Mouse (Mus musculus) heart, embryonic 14.5 days (tissue): ENCODE measurements around the gene Pacsin1. TPM values are rescaled to one million over a fixed set of nuclear protein-coding genes. Genes with fewer than 3 reads are reported as not detected.

ENCODE experiments used
- ATAC-seq: fragments of 200-750 bp; cut with Nextera tagmentation; 2 replicates; pipeline ENCODE4 v1.8.0; 2017; ENCODE audit warnings: low read depth, moderate TSS enrichment; ENCODE audit not compliant: insufficient number of reproducible peaks, insufficient read depth, low FRiP score
- H3K27ac ChIP-seq, 2 experiments: fragments of 200-500 bp in 1 of 2; fragments of 300-500 bp in 1 of 2; sonication (generic) in 1 of 2; replicated peaks in 1 of 2; 2 replicates each; pipeline ENCODE4 v1.5.1; 2012 to 2014; ENCODE audit warnings: low read depth in 2 of 2, low read length in 2 of 2, control low read depth in 1 of 2, mild to moderate bottlenecking in 1 of 2, mixed read lengths in 1 of 2; ENCODE audit not compliant: control insufficient read depth in 1 of 2, insufficient read depth in 1 of 2
- H3K27me3 ChIP-seq: fragments of 300-500 bp; sonication (generic); 2 replicates; pipeline ENCODE4 v1.6.1; 2014; ENCODE audit warnings: mild to moderate bottlenecking, low read length, control low read depth; ENCODE audit not compliant: control insufficient read depth, insufficient read depth
- H3K36me3 ChIP-seq: fragments of 300-500 bp; sonication (generic); 2 replicates; pipeline ENCODE4 v1.6.1; 2014; ENCODE audit warnings: mild to moderate bottlenecking, control low read depth, low read length, mixed read lengths; ENCODE audit not compliant: control insufficient read depth, insufficient read depth
- H3K4me1 ChIP-seq, 2 experiments: fragments of 200-500 bp in 1 of 2; fragments of 300-500 bp in 1 of 2; sonication (generic) in 1 of 2; 2 replicates each; pipeline ENCODE4 v1.6.1; 2012 to 2014; ENCODE audit warnings: low read length in 2 of 2, control low read depth in 1 of 2, mixed read lengths in 1 of 2; ENCODE audit not compliant: control insufficient read depth in 2 of 2, insufficient read depth in 2 of 2
- H3K4me2 ChIP-seq: fragments of 300-500 bp; sonication (generic); 2 replicates; pipeline ENCODE4 v1.6.1; 2014; ENCODE audit warnings: mild to moderate bottlenecking, low read length
- H3K4me3 ChIP-seq, 2 experiments: fragments of 200-500 bp in 1 of 2; fragments of 300-500 bp in 1 of 2; sonication (generic) in 1 of 2; 2 replicates each; pipeline ENCODE4 v1.5.1; 2012 to 2014; ENCODE audit warnings: low read length in 2 of 2, mild to moderate bottlenecking in 2 of 2, control low read depth in 1 of 2, low read depth in 1 of 2, moderate library complexity in 1 of 2; ENCODE audit not compliant: control insufficient read depth in 1 of 2, insufficient read depth in 1 of 2
- H3K9ac ChIP-seq: fragments of 300-500 bp; sonication (generic); 2 replicates; pipeline ENCODE4 v1.6.1; 2014; ENCODE audit warnings: mild to moderate bottlenecking, low read length
- H3K9me3 ChIP-seq: fragments of 300-500 bp; sonication (generic); 2 replicates; pipeline ENCODE4 v1.6.1; 2016; ENCODE audit warnings: low read length, control low read depth; ENCODE audit not compliant: control insufficient read depth
- WGBS: fragments of 180-500 bp; shearing (Covaris S2); extraction: QIAGEN DNeasy Blood & Tissue Kit; methylation state at CpG from one replicate; pipeline ENCODE4 v1.1.7; 2014; 5-methylcytosine and 5-hydroxymethylcytosine counted together
- polyA plus RNA-seq: library from polyadenylated mRNA; unstranded; fragments of >200 nt; fragmentation: Nextera tagmentation; extraction: Ambion mirVana; gene quantifications from 2 replicates; pipeline ENCODE4 v1.2.1, GENCODE M21; 2014

The Pacsin1 gene
- polyA plus RNA-seq, 1 experiment from 2014 or later = 0.43 TPM

DNA sequence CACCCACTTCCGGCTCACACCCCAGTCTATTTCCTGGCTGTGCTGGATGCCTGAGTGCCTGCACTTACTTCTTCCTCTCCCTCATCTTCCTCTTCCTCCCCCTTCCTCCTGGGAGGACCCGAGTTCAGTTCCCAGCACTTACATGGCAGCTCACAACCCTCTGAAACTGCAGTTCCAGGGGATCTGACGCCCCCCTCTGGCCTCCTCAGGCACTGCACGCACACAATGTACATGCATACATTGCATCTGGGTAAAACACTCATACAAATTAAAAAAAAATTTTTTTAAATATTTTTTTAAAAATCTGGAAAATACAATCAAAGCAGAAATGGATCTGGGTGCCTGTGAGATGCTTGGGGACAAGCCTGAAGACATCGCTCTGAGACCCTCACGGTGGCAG lies 16.4 kb downstream of the Pacsin1 start:
- H3K27me3 ChIP-seq = no peaks in the 10 kb centered on the region
- no peaks in the 10 kb centered on the region for H3K4me1 ChIP-seq
- no peak for ATAC-seq
- no peak overlapping the region for H3K4me3 ChIP-seq
- no peak overlapping the region for H3K4me2 ChIP-seq
- H3K9ac ChIP-seq = no peak overlapping the region
- H3K27ac ChIP-seq = no peak overlapping the region
- no peaks in the 10 kb centered on the region for H3K36me3 ChIP-seq
- no peaks in the 10 kb centered on the region for H3K9me3 ChIP-seq
- 76% methylated on average over 6 of the region's 6 CpGs for WGBS

- Histone ChIP-seq H3K36me3 (no peaks in the 10 kb centered on the region), H3K9me3 (no peaks in the 10 kb centered on the region), H3K27ac (no peak overlapping the region), H3K4me3 (no peak overlapping the region), H3K9ac (no peak overlapping the region), H3K4me2 (no peak overlapping the region), H3K27me3 (no peaks in the 10 kb centered on the region), H3K4me1 (no peaks in the 10 kb centered on the region)
- 80% methylated on average over 7 of the region's 7 CpGs for WGBS
- ATAC-seq = no peak
These were observed 18.6 kb downstream of the Pacsin1 start for GRCm38 (mm10) chr17:27673945-27674344.

DNA sequence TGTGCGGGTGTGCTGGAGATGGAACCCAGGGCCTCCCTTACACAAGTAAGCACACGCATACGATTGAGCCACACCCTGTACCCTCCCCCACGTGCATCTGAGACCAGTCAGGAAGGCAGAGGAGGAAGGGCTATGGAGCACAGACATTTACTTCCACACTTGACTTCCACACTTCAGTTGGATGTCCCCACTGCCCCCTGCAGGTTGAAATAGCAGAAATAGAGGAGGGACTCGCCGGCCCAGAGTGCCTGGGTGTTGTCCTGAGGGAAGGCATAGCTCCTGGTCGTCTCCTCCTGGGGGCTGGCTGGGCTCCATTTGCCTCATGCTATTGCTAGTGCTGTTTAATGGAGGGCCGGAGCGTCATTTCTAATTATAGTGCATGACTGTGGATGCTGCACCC lies 20.1 kb downstream of the Pacsin1 start:
- H3K9me3 ChIP-seq = no peaks in the 10 kb centered on the region
- no peaks in the 10 kb centered on the region for H3K36me3 ChIP-seq
- H3K4me3 ChIP-seq = no peak overlapping the region
- ATAC-seq = no peak
- H3K9ac ChIP-seq = no peak overlapping the region
- WGBS = 49% methylated on average over 9 of the region's 9 CpGs
- H3K4me1 ChIP-seq = no peaks in the 10 kb centered on the region; a peak in 1 of 4 replicates
- no peaks in the 10 kb centered on the region for H3K27me3 ChIP-seq
- no peak overlapping the region for H3K4me2 ChIP-seq
- H3K27ac ChIP-seq = no peak overlapping the region

GRCm38 (mm10) chr17:27676270-27676669 lies 21.0 kb downstream of the Pacsin1 start:
- Histone ChIP-seq H3K9me3 (no peaks in the 10 kb centered on the region), H3K4me2 (no peak overlapping the region), H3K27me3 (no peaks in the 10 kb centered on the region), H3K4me3 (no peak overlapping the region), H3K36me3 (no peaks in the 10 kb centered on the region), H3K27ac (no peak overlapping the region), H3K4me1 (no peaks in the 10 kb centered on the region; a peak in 1 of 4 replicates), H3K9ac (no peak overlapping the region)
- no peak for ATAC-seq
- WGBS = 38% methylated on average over 7 of the region's 7 CpGs

DNA sequence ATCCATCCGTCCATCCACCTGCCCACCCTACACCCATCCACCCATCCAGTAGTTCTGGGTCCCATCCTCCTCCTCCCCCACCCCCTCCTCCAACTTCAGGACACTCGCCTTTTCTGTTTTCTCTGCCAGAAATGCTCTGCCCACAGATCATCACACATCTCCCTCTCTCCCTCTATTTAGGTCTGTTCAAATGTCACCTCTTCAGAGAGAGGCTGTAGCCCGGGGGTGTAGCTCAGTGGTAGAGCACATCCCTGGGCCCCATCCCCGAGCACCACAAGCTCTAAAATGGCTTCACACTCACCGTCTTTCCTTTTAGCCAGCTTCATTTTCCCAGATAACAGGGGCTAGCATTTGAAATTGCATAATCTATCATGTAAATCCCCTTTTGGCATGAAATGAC lies 22.4 kb downstream of the Pacsin1 start:
- Histone ChIP-seq H3K27me3 (no peaks in the 10 kb centered on the region), H3K9ac (no peak overlapping the region), H3K27ac (no peak overlapping the region), H3K36me3 (no peaks in the 10 kb centered on the region), H3K9me3 (no peaks in the 10 kb centered on the region), H3K4me2 (no peak overlapping the region), H3K4me3 (no peak overlapping the region), H3K4me1 (no peaks in the 10 kb centered on the region; a peak in 1 of 4 replicates)
- no peak for ATAC-seq
- 77% methylated on average over 5 of the region's 5 CpGs for WGBS

GRCm38 (mm10) chr17:27678924-27679813 lies 23.9 kb downstream of the Pacsin1 start:
- H3K9ac ChIP-seq = no peak overlapping the region
- no peak overlapping the region for H3K4me3 ChIP-seq
- no peaks in the 10 kb centered on the region for H3K36me3 ChIP-seq
- H3K27ac ChIP-seq = no peak overlapping the region
- 43% methylated on average over 11 of the region's 11 CpGs for WGBS
- H3K9me3 ChIP-seq = no peaks in the 10 kb centered on the region
- H3K4me1 ChIP-seq = no peaks in the 10 kb centered on the region; a peak in 1 of 4 replicates
- H3K27me3 ChIP-seq = peaks cover 12% of the 10 kb centered on the region
- ATAC-seq = no peak; the same call in 1 of the 2 replicates
- H3K4me2 ChIP-seq = no peak overlapping the region

DNA sequence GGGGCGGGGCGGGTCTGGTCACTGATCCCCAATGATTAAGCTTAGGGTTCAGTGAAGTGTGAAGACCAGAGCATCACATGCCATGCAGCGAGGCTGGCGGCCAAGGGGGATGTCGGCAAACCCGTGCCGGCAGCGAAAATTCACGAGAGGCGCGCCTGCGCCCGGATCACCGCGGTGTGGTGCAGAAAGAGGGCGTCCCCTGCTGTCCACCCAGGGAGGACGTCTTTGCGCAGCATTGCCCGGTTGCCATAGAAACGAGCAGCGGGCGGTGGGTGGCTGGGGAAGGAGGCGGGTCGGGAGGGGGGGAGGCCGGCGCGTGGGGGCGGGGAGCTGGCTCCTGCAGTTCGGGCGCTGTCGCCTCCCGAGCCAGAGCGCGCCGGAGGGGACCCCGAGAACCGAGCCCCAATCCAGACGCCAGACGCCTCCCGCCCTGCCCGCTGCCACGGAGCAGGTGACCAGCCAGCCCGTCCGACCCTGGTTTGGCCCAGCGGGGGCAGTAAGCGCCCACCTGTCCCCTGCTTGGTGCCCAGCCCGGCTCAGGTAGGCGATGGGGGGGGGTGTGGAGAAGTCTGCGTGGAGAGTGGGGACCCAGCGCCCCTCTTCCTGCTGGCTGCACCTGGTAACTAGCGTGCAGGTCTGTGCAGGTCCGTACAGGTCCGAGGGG lies 29.7 kb downstream of the Pacsin1 start:
- H3K27ac ChIP-seq = no peak overlapping the region
- no peak for ATAC-seq
- H3K9ac ChIP-seq = peak overlapping the region; percentile 41; the same call in 1 of the 2 replicates
- H3K4me2 ChIP-seq = peak overlapping the region; percentile 79
- H3K9me3 ChIP-seq = no peaks in the 10 kb centered on the region
- H3K27me3 ChIP-seq = peaks cover 59% of the 10 kb centered on the region
- no peaks in the 10 kb centered on the region for H3K36me3 ChIP-seq
- peak overlapping the region; percentile 28 to 39 for H3K4me3 ChIP-seq
- WGBS = 1% methylated on average over 49 of the region's 53 CpGs
- H3K4me1 ChIP-seq = peaks cover 7 to 12% of the 10 kb centered on the region in 2 experiments; a peak in 3 of 4 replicates
